Mouse (Mus musculus) spleen, embryonic (tissue): ENCODE measurements at regions not wholly inside any gene's neighbourhood (a gene's known extent, or its start where the extent isn't known, plus 50 kb on each side); places are given as distances from the start of the nearest gene placed in this dataset.

Experiments used
- CTCF ChIA-PET: fragments of 350-600 bp; sonication (Branson Sonifier 250); formaldehyde crosslinking; loops from one replicate; lab custom pipeline; 2022; lab: Charles Lee

DNA sequence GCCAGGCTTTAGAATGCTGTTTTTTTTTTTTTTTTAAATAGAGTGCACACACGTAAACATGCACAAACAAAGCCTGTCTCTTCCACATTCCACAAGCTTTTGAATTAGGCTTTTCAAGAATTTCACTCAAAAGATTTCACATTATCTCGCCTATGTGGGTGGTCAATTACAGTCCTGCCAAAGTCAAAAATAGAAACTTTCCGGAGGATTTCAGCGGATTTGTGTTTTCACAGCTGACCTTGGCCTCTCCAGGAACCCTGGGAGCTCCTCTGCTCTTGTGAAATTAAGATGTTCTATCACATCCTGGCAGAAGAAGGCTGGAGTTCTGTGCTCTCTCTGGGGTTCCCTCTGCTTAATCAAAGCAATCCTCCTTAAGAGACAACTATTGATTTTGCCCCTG lies 360.9 kb upstream of the Tenm4 start:
- CTCF ChIA-PET = interaction anchor here (0.6 to 0.7 kb wide), 2 partner anchors 11 to 353 kb away, joined by 5 to 7 read pairs; no protein-coding TSS in a partner anchor

DNA sequence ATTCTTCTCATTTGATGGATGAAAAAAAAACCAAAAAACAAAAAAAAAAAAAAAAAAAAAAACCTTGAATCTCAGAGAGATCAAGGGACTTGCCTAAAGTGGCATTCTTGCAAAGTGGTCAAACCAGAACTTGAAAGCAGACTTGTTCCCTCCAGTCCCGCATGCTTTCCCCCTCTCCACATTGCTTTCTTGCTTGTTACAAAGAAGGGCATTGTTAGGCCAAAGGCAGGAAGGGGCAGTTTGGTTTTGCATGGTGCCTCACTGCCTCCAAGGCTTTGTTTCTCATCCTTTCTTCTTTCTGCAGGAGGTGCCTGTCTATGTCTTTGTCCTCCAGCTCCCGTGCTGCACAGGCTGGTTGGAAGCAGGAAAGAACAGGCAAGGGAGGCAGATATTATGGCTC lies 356.2 kb upstream of the Tenm4 start:
- CTCF ChIA-PET = no interaction called here

DNA sequence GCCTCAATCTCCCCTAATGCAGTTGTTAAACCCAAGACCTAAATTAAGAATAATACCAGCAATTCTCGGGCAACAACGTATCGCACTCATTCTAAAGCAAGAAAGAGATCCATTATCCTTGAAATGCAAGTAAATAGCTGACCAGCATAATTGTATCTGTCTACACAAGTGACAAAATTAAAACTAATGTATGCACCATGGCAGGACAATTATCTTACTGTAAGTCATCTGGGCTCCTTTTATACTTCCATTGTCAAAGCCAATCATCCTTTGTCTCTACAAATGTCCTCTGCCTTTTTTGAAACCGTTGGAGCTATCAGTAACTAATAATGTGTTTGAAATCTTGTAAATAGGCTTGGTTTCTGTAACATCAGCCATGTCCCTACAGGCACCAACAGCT lies 347.5 kb upstream of the Tenm4 start:
- CTCF ChIA-PET = no interaction called here

DNA sequence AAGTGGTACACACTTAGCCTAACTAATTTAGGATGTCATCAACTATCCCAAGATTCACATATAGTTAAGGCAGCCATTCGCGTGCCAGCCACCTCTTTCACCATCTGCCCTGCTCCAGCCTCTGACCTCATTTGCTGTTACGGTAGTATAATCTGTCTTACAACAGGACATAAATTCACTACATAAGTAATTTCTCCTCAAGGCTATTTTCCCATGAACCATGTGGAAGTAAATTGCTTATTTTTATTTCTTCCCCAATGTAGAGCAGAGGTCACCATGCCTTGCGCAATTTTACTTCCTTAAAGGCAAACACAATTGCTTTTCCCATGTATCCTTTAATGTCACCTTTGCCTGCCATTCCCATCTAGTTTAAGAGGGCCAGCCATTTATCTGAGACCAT lies 341.2 kb upstream of the Tenm4 start:
- CTCF ChIA-PET = no interaction called here

DNA sequence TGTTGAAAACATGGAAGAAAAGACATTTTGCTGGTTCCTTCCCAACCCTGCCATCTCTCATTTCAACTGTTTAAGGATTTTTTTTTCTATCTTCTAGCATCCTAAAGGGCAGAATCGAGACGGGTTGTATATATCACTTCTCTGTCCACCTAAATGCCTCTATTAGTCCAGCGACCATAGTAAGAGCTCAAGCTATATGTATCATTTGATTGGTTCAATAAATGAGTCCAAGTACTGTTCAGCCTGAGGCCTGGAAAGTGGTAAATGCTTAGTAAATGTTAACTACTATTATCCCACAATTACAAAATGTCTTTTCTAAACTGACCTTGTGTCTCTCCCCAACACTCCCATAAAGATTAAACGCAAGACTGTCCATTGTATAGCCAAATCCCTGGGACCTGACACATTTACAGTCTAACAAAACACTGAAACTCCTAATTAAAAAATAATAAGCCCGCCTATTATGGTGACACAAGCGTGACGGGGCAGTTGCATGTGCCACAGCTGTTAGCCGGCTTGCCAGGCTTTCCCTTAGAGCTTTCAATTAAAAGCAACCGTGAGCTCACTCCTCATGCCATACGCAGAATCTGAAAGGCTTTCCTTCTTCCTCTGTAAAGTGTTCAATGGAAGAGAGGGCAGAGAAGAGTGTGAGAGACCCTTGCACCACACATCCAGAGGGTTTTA lies 336.7 kb upstream of the Tenm4 start:
- CTCF ChIA-PET = no interaction called here

DNA sequence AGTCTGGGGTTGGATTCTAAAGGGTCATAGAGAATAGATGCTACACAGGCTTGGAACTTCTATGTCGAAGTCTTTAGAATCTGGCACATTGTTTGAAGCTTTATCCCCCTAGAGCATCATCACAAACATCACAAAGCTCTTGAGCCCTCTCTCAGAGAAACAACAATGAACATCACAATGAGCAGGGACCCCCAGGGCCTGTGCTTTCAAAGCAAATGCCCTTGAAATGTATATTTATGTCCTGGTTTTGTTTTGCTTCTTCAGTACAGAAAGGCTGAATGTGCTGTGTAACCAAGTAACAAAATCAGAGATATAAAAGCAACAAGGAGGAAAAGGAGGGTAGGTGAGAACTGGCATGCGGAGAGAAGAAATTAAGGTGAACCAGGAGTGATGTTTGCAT lies 330.6 kb upstream of the Tenm4 start:
- CTCF ChIA-PET = no interaction called here

DNA sequence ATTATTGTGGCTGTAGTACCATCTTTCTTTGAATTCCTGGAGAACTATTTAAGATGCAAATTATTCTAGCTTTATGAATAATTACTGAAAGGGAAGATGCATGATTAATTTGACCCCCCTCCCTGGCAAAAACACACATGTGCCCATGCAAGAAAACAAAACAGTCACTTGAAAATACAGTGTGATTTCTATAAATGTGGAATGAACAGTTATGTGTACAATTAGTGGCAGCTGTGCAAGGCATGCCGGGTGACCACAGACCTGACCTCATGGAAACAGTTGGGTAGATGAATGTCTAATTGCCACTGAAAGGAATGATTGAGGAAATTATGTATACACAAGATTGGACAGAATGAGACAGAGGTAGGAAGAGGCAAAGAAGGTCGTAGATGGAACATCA lies 321.2 kb upstream of the Tenm4 start:
- CTCF ChIA-PET = no interaction called here

DNA sequence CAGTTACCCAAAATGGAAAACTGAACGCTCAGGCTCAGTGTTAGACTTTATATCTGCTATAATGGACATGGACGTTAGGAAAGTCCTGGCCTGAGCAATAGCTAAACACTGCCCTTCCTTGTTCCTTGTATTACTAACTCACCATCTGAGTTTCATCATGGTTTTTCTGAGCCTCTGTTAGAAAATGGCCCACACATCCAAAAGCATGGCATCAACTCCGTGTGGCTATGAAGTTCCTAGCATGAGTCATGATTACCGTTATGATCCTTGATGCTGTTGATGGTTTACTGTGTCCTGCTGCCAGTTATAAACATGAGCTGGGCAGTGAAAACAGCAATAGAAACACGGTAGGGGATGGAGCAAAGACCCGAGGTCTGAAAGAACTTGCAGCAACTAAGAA lies 318.4 kb upstream of the Tenm4 start:
- CTCF ChIA-PET = no interaction called here

DNA sequence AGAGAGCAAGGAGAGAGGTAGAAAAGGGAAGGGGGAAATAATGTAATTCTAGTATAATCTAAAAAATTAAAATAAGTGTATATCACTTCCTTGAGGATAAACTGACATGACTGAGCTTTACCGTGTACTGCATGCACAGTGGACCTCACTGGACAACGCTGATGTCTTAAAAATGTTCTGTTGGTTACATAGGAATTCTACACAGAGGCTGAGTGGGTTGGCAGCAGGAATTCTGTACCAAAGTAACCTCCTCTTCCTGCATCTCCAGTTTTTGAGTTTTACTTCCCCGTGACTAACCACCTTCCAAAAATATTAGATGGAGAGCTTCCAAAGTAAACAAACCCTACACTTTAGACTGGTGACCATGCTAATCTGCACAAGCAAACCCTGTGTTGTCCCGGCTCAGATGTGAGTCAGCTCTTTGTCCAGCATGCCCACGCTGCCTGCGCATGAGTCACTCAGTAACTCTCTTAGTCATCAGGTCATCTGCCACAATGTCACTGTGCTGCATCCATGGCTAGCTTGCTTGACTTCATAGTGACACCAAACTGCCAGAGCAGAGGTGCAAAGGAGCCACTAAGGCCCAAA lies 317.7 kb upstream of the Tenm4 start:
- CTCF ChIA-PET = no interaction called here

DNA sequence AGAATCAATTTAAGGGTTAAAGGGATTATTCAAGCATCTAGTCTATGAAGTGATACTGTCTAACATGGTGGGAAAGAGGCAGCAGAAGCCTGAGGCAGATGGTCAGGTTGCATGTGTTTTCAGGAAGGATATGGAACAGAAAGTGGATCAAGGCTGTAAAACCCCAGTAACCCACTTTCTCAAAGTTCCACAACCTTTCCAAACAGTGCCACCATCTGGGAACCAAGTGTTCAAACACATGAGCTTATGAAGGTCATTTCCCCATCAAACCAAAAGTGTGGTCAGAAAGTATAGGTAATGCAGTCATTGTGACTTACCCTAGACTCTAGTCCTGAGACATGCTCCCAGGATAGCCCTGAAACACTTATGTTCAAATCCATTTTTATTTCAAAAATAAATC lies 312.8 kb upstream of the Tenm4 start:
- CTCF ChIA-PET = no interaction called here

DNA sequence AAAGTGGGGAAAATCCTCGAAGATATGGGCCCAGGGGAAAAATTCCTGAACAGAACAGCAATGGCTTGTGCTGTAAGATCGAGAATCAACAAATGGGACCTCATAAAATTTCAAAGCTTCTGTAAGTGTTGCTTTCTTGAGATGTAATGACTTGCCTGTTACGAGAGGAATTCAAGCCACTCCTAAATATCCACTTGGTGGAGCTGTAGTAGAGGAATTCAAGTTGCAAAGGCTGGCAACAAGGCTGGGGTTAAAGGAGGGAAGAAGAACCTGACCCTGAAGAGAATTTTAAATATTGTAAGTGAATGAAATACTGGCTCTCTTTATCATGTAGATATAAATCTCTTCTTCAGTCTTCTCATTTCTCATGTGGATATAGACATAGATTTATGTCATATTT lies 306.8 kb upstream of the Tenm4 start:
- CTCF ChIA-PET = no interaction called here

DNA sequence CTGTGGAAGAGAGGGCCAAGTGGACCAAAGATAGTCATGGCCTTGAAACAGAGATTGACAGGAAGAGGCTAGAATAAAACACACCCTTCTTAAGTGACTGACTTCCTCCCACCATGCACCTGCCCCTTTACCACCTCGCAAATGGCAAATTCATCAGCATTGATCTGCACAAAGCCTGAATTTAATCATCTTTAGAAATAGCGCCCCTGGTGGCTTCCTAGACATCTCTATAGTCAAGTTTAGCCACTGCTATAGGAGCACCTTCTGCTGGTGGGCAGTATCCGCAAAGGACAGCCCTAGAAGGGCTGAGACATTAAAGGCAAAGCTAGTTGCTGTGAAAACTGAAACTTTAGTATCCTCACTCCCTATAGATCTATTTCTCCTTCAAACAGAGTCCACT lies 305.8 kb upstream of the Tenm4 start:
- CTCF ChIA-PET = no interaction called here

DNA sequence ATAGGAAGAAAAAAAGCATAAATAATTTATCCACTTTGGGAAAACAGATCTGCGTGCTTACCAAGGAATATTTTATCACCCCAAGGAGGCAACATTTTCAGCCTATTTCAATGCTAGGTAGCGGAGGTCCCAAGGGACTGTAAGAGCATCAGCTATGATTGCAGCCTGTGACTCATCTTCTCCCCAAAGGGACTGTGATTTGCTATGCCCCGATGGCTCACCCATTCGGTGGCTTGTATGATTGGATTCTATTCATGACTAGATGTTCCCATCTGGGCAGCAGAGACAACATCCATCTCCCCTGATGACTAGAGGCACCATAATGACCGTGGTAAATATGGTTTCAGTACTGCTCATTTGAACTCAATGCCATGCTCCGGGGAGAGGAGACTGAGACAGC lies 302.3 kb upstream of the Tenm4 start:
- CTCF ChIA-PET = no interaction called here

DNA sequence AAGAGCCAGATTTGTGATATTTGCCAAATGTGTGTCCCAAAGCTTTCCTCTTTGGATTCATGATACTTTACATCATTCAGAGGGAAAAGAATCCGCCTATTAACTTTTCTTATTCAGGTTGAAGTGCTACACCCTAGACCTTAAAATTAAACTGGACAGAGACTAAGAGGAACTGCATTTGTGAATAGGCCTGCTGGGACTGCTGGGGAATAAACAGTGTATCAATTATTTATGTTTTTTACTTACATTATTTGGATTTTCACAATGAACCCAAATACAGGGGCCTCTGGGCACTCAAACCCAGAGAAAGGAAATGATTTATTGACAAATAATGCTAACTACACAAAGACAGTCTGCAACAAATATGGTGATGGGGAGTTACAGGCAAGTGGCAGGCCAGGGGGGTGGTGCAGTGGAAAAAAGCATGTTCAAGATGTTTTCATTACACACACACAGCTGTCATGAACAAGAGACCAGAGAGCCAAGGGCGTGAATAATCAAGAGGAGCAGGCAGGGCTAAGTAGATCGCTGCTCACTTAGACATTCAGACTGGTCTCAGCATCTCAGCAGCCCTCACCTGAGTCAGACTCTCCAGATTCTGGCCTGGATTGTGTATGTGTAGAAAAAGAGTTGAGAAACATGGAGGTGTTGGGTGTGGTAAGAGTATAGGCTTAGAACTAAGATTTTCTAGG lies 290.3 kb upstream of the Tenm4 start:
- CTCF ChIA-PET = no interaction called here

DNA sequence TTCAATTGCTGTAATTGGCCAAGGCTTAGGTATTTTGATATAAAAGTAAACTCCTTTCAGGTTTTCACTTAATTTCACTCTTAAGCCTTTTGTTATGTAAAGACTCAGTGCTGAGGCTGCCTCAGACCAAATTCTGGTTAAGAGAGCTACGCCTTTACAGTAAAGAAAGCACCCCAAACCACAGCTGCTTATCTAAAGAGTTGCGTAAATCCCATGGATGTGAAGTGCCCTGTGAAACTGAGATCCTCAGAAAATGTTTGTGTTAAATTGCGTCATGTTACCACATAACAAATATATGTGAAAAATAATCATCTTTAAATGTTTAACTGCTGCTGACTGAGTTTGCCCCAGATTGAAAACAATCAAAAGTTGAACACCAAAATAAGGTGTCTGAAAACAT lies 269.5 kb upstream of the Tenm4 start:
- CTCF ChIA-PET = no interaction called here

DNA sequence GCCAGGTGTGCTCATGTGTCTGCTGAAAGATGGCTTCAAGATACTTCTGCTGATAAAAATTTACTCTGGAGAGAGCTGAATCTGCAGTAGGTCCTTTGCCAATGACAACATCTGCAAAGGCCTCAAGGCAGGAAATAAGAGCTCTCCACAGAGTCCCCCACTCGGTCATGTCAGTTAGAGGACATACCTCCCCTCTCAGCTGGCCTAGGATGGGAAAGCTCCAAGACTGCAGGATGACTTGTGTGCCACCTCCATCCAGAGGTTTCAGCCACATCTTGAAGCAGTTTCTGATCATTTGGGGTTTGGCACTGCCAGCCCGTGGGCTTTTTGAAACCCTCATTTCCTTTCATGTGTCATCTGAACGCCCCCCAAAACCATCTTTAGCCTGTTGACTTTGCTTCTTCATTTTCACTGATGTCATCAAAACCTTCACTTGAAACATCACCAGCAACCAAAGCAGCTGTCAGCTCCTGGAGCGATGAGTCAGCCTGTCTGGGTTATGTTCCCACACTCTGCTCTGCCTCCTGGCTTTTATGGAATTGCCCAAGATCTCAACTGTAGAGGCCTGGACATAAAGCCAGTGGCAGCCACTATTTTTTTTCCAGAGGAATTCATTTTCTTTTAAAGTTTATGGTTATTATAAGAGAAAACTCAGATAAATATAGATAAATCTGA lies 256.5 kb upstream of the Tenm4 start:
- CTCF ChIA-PET = no interaction called here

DNA sequence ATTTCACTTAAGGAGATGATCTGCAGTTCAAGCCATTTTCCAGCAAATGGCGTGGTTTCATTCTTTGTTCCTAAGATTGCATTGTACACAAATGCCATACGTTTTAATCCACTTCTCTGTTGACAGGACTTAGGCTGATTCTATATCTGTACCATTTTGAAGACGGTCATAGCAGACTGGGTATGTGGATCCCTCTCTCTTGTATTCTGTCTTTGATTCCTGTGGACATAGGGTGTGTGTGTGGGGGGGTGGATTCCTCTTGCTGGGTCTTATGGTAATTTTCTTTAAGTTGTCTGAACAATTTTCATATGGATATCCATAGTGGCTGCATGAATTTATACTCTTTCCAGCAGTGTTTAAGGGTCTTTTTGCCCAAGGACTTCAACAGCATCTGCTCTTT lies 251.1 kb upstream of the Tenm4 start:
- CTCF ChIA-PET = no interaction called here

DNA sequence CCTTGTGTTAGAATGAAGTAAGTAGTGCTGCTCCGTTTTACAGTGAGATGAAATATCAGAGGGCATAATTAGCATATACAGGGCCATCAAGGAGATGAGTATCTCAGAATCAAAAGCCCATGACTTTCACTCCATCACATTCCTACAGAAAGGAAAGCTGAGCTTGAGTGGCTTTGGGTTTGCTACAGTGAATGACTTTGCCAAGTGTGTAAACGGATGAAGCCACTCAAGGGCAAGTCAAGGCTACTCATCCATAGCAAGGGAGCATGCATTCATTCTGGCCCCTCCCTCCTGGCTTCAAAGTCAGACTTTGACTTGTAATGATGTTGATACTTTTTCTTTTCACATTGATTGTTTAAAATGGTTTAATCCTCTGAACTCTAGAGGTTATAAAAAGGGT lies 246.2 kb upstream of the Tenm4 start:
- CTCF ChIA-PET = no interaction called here

DNA sequence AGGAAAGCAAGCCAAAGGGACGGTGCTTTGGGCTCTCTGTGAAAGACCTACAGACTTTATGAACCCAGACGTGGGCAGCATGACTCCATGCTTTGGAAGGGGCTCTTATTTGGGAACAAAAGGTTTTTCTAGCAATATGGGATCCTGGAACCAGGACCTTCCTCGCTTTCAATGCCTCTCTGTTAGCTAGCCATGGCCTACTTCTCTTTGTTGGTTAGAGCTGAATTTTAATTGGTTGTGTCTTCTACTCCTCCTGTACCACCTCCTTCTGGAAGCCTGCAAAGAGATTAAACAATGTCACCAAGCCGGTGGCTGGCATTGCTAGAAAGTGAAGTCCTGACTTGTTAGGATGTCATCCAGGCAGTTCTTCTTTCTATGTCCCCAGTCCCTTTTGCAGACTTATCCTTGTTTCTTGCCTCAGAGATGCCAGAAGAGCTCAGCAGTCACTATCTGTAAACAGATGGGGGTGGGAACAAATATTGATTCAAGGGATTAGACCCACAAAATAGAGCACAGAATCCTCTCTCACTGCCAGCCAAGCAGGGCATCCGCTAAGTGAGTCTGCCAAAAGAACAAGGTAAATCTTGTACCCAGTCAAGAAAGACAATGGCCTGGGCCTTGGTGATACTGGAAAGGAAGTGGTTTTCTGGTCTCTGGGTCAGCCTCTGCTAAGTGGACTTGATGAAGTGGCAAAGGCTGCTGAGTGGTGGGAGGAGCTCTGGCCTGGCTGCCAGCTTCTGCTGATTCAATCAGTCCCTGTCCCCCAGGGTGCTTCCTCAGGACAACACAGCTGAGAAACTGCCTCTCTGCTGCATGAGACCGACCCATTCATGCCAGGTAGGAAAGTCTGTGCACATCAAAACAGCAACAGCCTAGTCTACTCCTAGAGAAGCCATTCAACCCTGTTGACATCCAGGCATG lies 244.7 kb upstream of the Tenm4 start:
- CTCF ChIA-PET = no interaction called here

DNA sequence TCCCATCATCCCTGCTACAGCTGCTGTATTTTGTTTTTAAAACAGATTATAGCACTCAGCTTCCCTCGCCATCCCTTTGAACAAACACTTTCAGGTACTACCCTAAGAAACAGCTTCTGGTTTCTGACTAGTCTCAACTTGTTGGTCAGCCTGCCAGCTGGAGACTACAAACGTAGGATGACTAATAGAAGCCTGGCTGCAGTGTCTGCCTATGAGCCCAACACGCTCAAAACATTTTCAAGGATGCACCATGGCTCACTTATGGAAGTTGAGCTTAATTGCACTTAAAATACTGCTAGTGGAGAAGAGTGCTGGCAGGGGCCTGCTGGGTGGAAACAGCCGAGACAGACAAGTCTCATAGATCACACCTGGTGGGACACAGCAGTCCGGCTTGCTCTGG lies 234.4 kb upstream of the Tenm4 start:
- CTCF ChIA-PET = no interaction called here

DNA sequence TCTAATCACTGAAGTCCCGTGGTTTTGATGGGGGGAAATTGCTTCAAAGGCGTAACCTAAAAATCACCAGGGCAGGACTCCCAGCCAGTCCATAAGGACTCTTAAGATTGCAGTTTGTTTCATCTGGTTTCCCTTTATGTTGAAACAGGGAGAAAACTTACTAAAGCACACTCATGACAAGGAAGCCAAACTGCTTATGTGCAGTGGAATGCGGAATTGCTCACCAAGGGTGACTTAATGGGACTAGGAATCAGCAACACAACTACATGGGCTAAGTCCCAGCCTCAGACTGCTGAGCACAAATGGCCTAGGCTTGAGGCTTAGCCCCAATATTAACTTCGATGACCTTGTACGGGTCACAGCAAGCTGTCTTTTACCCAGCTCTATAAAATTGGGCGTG lies 227.6 kb upstream of the Tenm4 start:
- CTCF ChIA-PET = no interaction called here

DNA sequence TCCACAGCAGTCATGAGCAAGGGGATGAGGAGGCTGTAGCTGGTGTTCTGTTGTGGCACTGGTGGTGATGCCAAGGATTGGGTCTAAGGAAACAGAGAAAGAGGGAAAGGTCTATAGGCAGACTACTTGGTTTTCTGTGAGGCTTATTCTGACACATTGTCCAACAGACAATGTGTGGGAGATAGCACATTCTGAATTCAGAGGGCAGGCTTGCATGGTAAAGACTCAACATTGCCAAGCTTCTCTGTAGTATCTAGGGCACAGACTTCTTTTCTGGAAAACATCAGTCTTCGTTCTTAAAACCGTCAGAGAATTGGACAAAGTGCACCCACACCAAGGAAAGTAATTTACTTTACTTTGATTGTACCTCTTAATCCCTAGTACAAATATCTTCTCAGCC lies 218.7 kb upstream of the Tenm4 start:
- CTCF ChIA-PET = no interaction called here
